Mouse (Mus musculus) MEL (cell line): ENCODE measurements around the gene Nup88. TPM values are rescaled to one million over a fixed set of nuclear protein-coding genes. Genes with fewer than 3 reads are reported as not detected.

Experiments used
- DNase-seq: peaks from one replicate; pipeline ENCODE4 v3.0.0; 2011; ENCODE audit warnings: low read depth, low spot score
- H3K27ac ChIP-seq: 2 replicates; pipeline ENCODE4 v1.5.1; 2012; ENCODE audit warnings: low read depth, mild to moderate bottlenecking, control low read depth, low read length, moderate library complexity; ENCODE audit not compliant: control insufficient read depth
- H3K27me3 ChIP-seq, 2 experiments: fragments of 150-350 bp in 1 of 2; sonication (generic) in 1 of 2; 2 replicates each; pipeline ENCODE4 v1.6.1; 2012; ENCODE audit warnings: low read length in 2 of 2, mild to moderate bottlenecking in 2 of 2, improper control_type of control experiment in 1 of 2, moderate library complexity in 1 of 2; ENCODE audit not compliant: insufficient read depth in 2 of 2, control insufficient read depth in 1 of 2
- H3K36me3 ChIP-seq, 2 experiments: 2 replicates each; pipeline ENCODE4 v1.6.1; 2012 to 2014; ENCODE audit warnings: low read length in 2 of 2, improper control_type of control experiment in 1 of 2, inconsistent platforms in 1 of 2, mild to moderate bottlenecking in 1 of 2; ENCODE audit not compliant: insufficient read depth in 2 of 2, control insufficient read depth in 1 of 2
- H3K4me1 ChIP-seq, 2 experiments: fragments of 150-350 bp in 1 of 2; sonication (generic) in 1 of 2; 2 replicates each; pipeline ENCODE4 v1.6.1; 2012; ENCODE audit warnings: low read length in 2 of 2, improper control_type of control experiment in 1 of 2, mild to moderate bottlenecking in 1 of 2; ENCODE audit not compliant: insufficient read depth in 2 of 2, control insufficient read depth in 1 of 2
- H3K4me3 ChIP-seq, 2 experiments: fragments of 150-350 bp in 1 of 2; sonication (generic) in 1 of 2; 2 replicates each; pipeline ENCODE4 v1.5.1; 2012; ENCODE audit warnings: low read depth in 2 of 2, low read length in 2 of 2, mild to moderate bottlenecking in 2 of 2, moderate library complexity in 2 of 2, control low read depth in 1 of 2, improper control_type of control experiment in 1 of 2; ENCODE audit not compliant: control insufficient read depth in 1 of 2, insufficient read depth in 1 of 2
- H3K79me2 ChIP-seq: 2 replicates; pipeline ENCODE4 v1.6.1; 2012; ENCODE audit warnings: mild to moderate bottlenecking, low read length, moderate library complexity; ENCODE audit not compliant: control insufficient read depth, poor library complexity, insufficient read depth
- H3K9ac ChIP-seq: 2 replicates; pipeline ENCODE4 v1.6.1; 2012; ENCODE audit warnings: low read depth, mild to moderate bottlenecking, control low read depth, low read length, moderate library complexity; ENCODE audit not compliant: control insufficient read depth, poor library complexity, severe bottlenecking
- H3K9me3 ChIP-seq: fragments of 150-350 bp; sonication (generic); replicated peaks from 2 replicates; pipeline ENCODE4 v1.6.1; 2012; ENCODE audit warnings: mild to moderate bottlenecking, low read length, improper control_type of control experiment, moderate library complexity; ENCODE audit not compliant: insufficient read depth
- BHLHE40 ChIP-seq: IDR thresholded peaks from 2 replicates; pipeline ENCODE4 v1.6.1; 2012; ENCODE audit warnings: low read depth, mild to moderate bottlenecking, inconsistent platforms, low read length, improper control_type of control experiment, borderline replicate concordance
- CHD1 ChIP-seq: IDR thresholded peaks from 2 replicates; pipeline ENCODE4 v1.6.1; 2012; ENCODE audit warnings: low read depth, mild to moderate bottlenecking, inconsistent platforms, low read length, improper control_type of control experiment
- CHD2 ChIP-seq: IDR thresholded peaks from 2 replicates; pipeline ENCODE4 v1.6.1; 2011; ENCODE audit warnings: low read length, improper control_type of control experiment
- CTCF ChIP-seq, 3 experiments: IDR thresholded peaks in 2 of 3; conservative IDR thresholded peaks in 1 of 3; 2 replicates each; pipeline ENCODE4 v1.5.1; 2011 to 2012; ENCODE audit warnings: low read length in 3 of 3, low read depth in 2 of 3, mild to moderate bottlenecking in 2 of 3, improper control_type of control experiment in 1 of 3, inconsistent platforms in 1 of 3, mixed read lengths in 1 of 3, moderate library complexity in 1 of 3; ENCODE audit not compliant: control insufficient read depth in 1 of 3, insufficient read depth in 1 of 3, poor library complexity in 1 of 3, severe bottlenecking in 1 of 3
- ELF1 ChIP-seq: IDR thresholded peaks from 2 replicates; pipeline ENCODE4 v1.6.1; 2014; ENCODE audit warnings: low read depth, mild to moderate bottlenecking, inconsistent platforms, low read length, improper control_type of control experiment, moderate library complexity
- EP300 ChIP-seq, 2 experiments: IDR thresholded peaks; 2 replicates each; pipeline ENCODE4 v1.6.1; 2011; ENCODE audit warnings: improper control_type of control experiment in 2 of 2, low read length in 2 of 2, low read depth in 1 of 2, mild to moderate bottlenecking in 1 of 2
- ETS1 ChIP-seq: IDR thresholded peaks from 2 replicates; pipeline ENCODE4 v1.6.1; 2012; ENCODE audit warnings: low read depth, mild to moderate bottlenecking, inconsistent platforms, low read length, improper control_type of control experiment, moderate library complexity
- GABPA ChIP-seq: IDR thresholded peaks from 2 replicates; pipeline ENCODE4 v1.6.1; 2012; ENCODE audit warnings: low read depth, mild to moderate bottlenecking, inconsistent platforms, low read length, improper control_type of control experiment, moderate library complexity
- HCFC1 ChIP-seq: IDR thresholded peaks from 2 replicates; pipeline ENCODE4 v1.6.1; 2012; ENCODE audit warnings: low read depth, mild to moderate bottlenecking, inconsistent platforms, low read length, improper control_type of control experiment, moderate library complexity
- JUND ChIP-seq: IDR thresholded peaks from 2 replicates; pipeline ENCODE4 v1.6.1; 2011; ENCODE audit warnings: low read depth, mild to moderate bottlenecking, improper control_type of control experiment, low read length
- KAT2A ChIP-seq: conservative IDR thresholded peaks from 2 replicates; pipeline ENCODE4 v1.6.1; 2012; ENCODE audit warnings: low read depth, low read length, improper control_type of control experiment, inconsistent platforms
- MAFK ChIP-seq: IDR thresholded peaks from 2 replicates; pipeline ENCODE4 v1.6.1; 2011; ENCODE audit warnings: low read depth, mild to moderate bottlenecking, low read length, improper control_type of control experiment, borderline replicate concordance
- MAZ ChIP-seq: IDR thresholded peaks from 2 replicates; pipeline ENCODE4 v1.6.1; 2012; ENCODE audit warnings: low read depth, mild to moderate bottlenecking, inconsistent platforms, low read length, improper control_type of control experiment
- MEF2A ChIP-seq: IDR thresholded peaks from 2 replicates; pipeline ENCODE4 v1.6.1; 2014; ENCODE audit warnings: low read depth, mild to moderate bottlenecking, inconsistent platforms, low read length, improper control_type of control experiment; ENCODE audit not compliant: poor library complexity, insufficient replicate concordance, severe bottlenecking; ENCODE audit errors: extremely low read depth
- NELFE ChIP-seq: IDR thresholded peaks from 2 replicates; pipeline ENCODE4 v1.6.1; 2011; ENCODE audit warnings: low read depth, low read length, improper control_type of control experiment
- SIN3A ChIP-seq: IDR thresholded peaks from 2 replicates; pipeline ENCODE4 v1.6.1; 2012; ENCODE audit warnings: low read length, improper control_type of control experiment, inconsistent platforms
- SMC3 ChIP-seq: IDR thresholded peaks from 2 replicates; pipeline ENCODE4 v1.6.1; 2011; ENCODE audit warnings: low read depth, low read length, improper control_type of control experiment
- TAL1 ChIP-seq: IDR thresholded peaks from 2 replicates; pipeline ENCODE4 v1.6.1; 2012; ENCODE audit warnings: mild to moderate bottlenecking, inconsistent platforms, low read length, moderate library complexity, mixed read lengths
- TBP ChIP-seq: IDR thresholded peaks from 2 replicates; pipeline ENCODE4 v1.8.0; 2011; ENCODE audit warnings: low read depth, low read length, improper control_type of control experiment
- UBTF ChIP-seq: IDR thresholded peaks from 2 replicates; pipeline ENCODE4 v1.6.1; 2012; ENCODE audit warnings: low read depth, mild to moderate bottlenecking, inconsistent platforms, low read length, improper control_type of control experiment, moderate library complexity, borderline replicate concordance; ENCODE audit not compliant: insufficient read depth
- USF1 ChIP-seq: IDR thresholded peaks from 2 replicates; pipeline ENCODE4 v1.6.1; 2014; ENCODE audit warnings: low read depth, mild to moderate bottlenecking, inconsistent platforms, low read length, improper control_type of control experiment, moderate library complexity
- USF2 ChIP-seq, 2 experiments: IDR thresholded peaks; 2 replicates each; pipeline ENCODE4 v1.6.1; 2011 to 2012; ENCODE audit warnings: improper control_type of control experiment in 2 of 2, low read length in 2 of 2, borderline replicate concordance in 1 of 2, inconsistent platforms in 1 of 2, low read depth in 1 of 2, mild to moderate bottlenecking in 1 of 2; ENCODE audit not compliant: insufficient read depth in 1 of 2
- ZC3H11A ChIP-seq: IDR thresholded peaks from 2 replicates; pipeline ENCODE4 v1.6.1; 2012; ENCODE audit warnings: low read depth, mild to moderate bottlenecking, inconsistent platforms, low read length, improper control_type of control experiment
- ZMIZ1 ChIP-seq: IDR thresholded peaks from 2 replicates; pipeline ENCODE4 v1.6.1; 2012; ENCODE audit warnings: low read depth, mild to moderate bottlenecking, inconsistent platforms, low read length, improper control_type of control experiment, moderate library complexity
- polyA plus RNA-seq, 2 experiments: library from polyadenylated mRNA; stranded (reverse) in 1 of 2; unstranded in 1 of 2; fragments of >175 nt in 1 of 2; fragments of >200 nt in 1 of 2; gene quantifications; 2 replicates each; pipeline versions ENCODE4 v1.2.1 to v1.2.4; 2012; ENCODE audit warnings: low replicate concordance in 2 of 2, low read depth in 1 of 2; ENCODE audit not compliant: insufficient read length in 2 of 2, insufficient read depth in 1 of 2, missing spikeins in 1 of 2
- total RNA-seq: library from RNA; depleted of rRNA; stranded (reverse); fragments of 300-350 nt; gene quantifications from 2 replicates; pipeline ENCODE4 v1.2.3, GENCODE M21; 2012

Nup88 gene
- total and polyA plus RNA-seq, 3 experiments = 56.3 to 72.5 TPM; not detected in 1

GRCm38 (mm10) chr11:70917896-70918295 is 51.9 kb downstream of the Nup88 start:
- Histone ChIP-seq H3K9me3 (no peaks in the 10 kb centered on the region), H3K4me3 (no peak overlapping the region), H3K79me2 (no peaks in the 10 kb centered on the region), H3K27me3 (no peaks in the 10 kb centered on the region), H3K27ac (no peak overlapping the region), H3K36me3 (peaks cover 0 to 56% of the 10 kb centered on the region in 2 experiments; a peak in 2 of 4 replicates), H3K4me1 (peaks cover 0 to 1% of the 10 kb centered on the region in 2 experiments; a peak in 1 of 4 replicates), H3K9ac (no peak overlapping the region)
- no peak for DNase-seq
- no peak for TF ChIP-seq USF2 (IDR thresholded peaks at IDR 0.05; ENCODE audit: borderline replicate concordance in 1 of 2, insufficient read depth in 1 of 2, low read depth in 1 of 2, low read length in 2 of 2)
- no peak for TF ChIP-seq SMC3
- no peak for TF ChIP-seq CHD2
- TF ChIP-seq MAZ = no peak
- no peak for TF ChIP-seq ELF1
- TF ChIP-seq BHLHE40 = no peak
- TF ChIP-seq UBTF = no peak
- TF ChIP-seq HCFC1 = no peak
- TF ChIP-seq CTCF (IDR thresholded peaks at IDR 0.05 in 2 of 3, conservative IDR thresholded peaks at IDR 0.05 in 1 of 3; ENCODE audit: control insufficient read depth in 1 of 3, insufficient read depth in 1 of 3, low read depth in 2 of 3, low read length in 3 of 3, poor library complexity in 1 of 3, severe bottlenecking in 1 of 3) = no peak
- TF ChIP-seq ZC3H11A = no peak
- no peak for TF ChIP-seq TBP

- Histone ChIP-seq H3K4me1 (peaks cover 4 to 18% of the 10 kb centered on the region in 2 experiments; a peak in 2 of 4 replicates), H3K36me3 (peaks cover 9 to 47% of the 10 kb centered on the region in 2 experiments; a peak in 3 of 4 replicates), H3K27me3 (no peaks in the 10 kb centered on the region), H3K79me2 (no peaks in the 10 kb centered on the region), H3K9ac (no peak overlapping the region), H3K4me3 (no peak overlapping the region), H3K9me3 (no peaks in the 10 kb centered on the region), H3K27ac (peak overlapping the region; percentile 54; the same call in 1 of the 2 replicates)
- DNase-seq = peak; percentile 30
- TF ChIP-seq EP300 (IDR thresholded peaks at IDR 0.05; ENCODE audit: low read depth in 1 of 2, low read length in 2 of 2) = peak in 1 of 2 experiments; percentile 32; a peak in 1 of 4 replicates
- no peak for TF ChIP-seq NELFE
- peak; percentile 51; the same call in 1 of the 2 replicates for TF ChIP-seq KAT2A
These were observed 57.9 kb downstream of the Nup88 start for GRCm38 (mm10) chr11:70911920-70912319.

GRCm38 (mm10) chr11:70911323-70911722 is 58.5 kb downstream of the Nup88 start:
- Histone ChIP-seq H3K9ac (no peak overlapping the region; the same call in 1 of the 2 replicates), H3K36me3 (peaks cover 9 to 47% of the 10 kb centered on the region in 2 experiments; a peak in 3 of 4 replicates), H3K4me1 (peaks cover 4 to 18% of the 10 kb centered on the region in 2 experiments; a peak in 2 of 4 replicates), H3K27ac (peak overlapping the region; percentile 13; the same call in 1 of the 2 replicates), H3K9me3 (no peaks in the 10 kb centered on the region), H3K27me3 (no peaks in the 10 kb centered on the region), H3K79me2 (no peaks in the 10 kb centered on the region), H3K4me3 (no peak overlapping the region)
- no peak for DNase-seq
- TF ChIP-seq EP300 (IDR thresholded peaks at IDR 0.05; ENCODE audit: low read depth in 1 of 2, low read length in 2 of 2) = no peak
- TF ChIP-seq TAL1 = no peak
- no peak for TF ChIP-seq USF1
- TF ChIP-seq ETS1 = no peak
- TF ChIP-seq BHLHE40 = no peak
- TF ChIP-seq NELFE = no peak
- no peak for TF ChIP-seq SMC3
- no peak for TF ChIP-seq MAFK
- TF ChIP-seq GABPA = no peak
- no peak for TF ChIP-seq MEF2A
- no peak for TF ChIP-seq CHD1
- TF ChIP-seq CTCF (IDR thresholded peaks at IDR 0.05 in 2 of 3, conservative IDR thresholded peaks at IDR 0.05 in 1 of 3; ENCODE audit: control insufficient read depth in 1 of 3, insufficient read depth in 1 of 3, low read depth in 2 of 3, low read length in 3 of 3, poor library complexity in 1 of 3, severe bottlenecking in 1 of 3) = no peak
- TF ChIP-seq ZMIZ1 = no peak
- TF ChIP-seq USF2 (IDR thresholded peaks at IDR 0.05; ENCODE audit: borderline replicate concordance in 1 of 2, insufficient read depth in 1 of 2, low read depth in 1 of 2, low read length in 2 of 2) = no peak
- TF ChIP-seq JUND = no peak
- TF ChIP-seq SIN3A = no peak
